Mouse (Mus musculus): Measurements from ENCODE around the gene Gm3409. TPM values are rescaled to one million over a fixed set of nuclear protein-coding genes. Genes with fewer than 3 reads are reported as not detected.

Gene Gm3409
- total RNA-seq, 4 experiments from 2014 or later = not detected

Other genes with a start within 250 kb of the Gm3409 start
- 100 to 1,000 TPM in 1 of 4 experiments, 10 to 100 TPM in 3; 92.2 to 101 (median 96.8) TPM for gene Wasf3, start 152.7 kb upstream of the Gm3409 start, total RNA-seq (2022)
- not detected for gene Gm6408, start 55.7 kb upstream of the Gm3409 start, total RNA-seq (2022)
- not detected for gene Gm6370, start 46.3 kb upstream of the Gm3409 start, total RNA-seq (2022)
- gene 4930449I24Rik, start 35.2 kb upstream of the Gm3409 start, total RNA-seq (2022) = not detected
- gene Gm3402, start 23.5 kb upstream of the Gm3409 start, total RNA-seq (2022) = not detected
- not detected for gene Gm3404, start 11.8 kb upstream of the Gm3409 start, total RNA-seq (2022)
- gene Gm3415, start 18.5 kb downstream of the Gm3409 start, total RNA-seq (2022) = not detected
- 10 to 100 TPM; 29.4 to 40.7 (median 30.4) TPM for gene Gpr12, start 47.6 kb downstream of the Gm3409 start, total RNA-seq (2022)

All from layer of hippocampus, adult 8-10 months (tissue).